Mouse (Mus musculus) heart, postnatal 4 days (tissue): Measurements from ENCODE around the gene Mab21l2. TPM values are rescaled to one million over a fixed set of nuclear protein-coding genes. Genes with fewer than 3 reads are reported as not detected.

Experiments used
- DNase-seq: peaks from one replicate; pipeline ENCODE4 v3.0.0; 2021
- total RNA-seq, 2 experiments: library from RNA; stranded (reverse); gene quantifications; 2 replicates each; pipeline ENCODE4 v1.2.3; 2021

The Mab21l2 gene
- total RNA-seq, 2 experiments from 2014 or later: 0.32 TPM; not detected in 1

- DNase-seq: no peak
These were observed 8.8 kb downstream of the Mab21l2 start for GRCm38 (mm10) chr3:86539555-86540168.

- no peak for DNase-seq
These were observed 9.5 kb downstream of the Mab21l2 start for GRCm38 (mm10) chr3:86538645-86539554.

- no peak for DNase-seq
These were observed 11.7 kb downstream of the Mab21l2 start for GRCm38 (mm10) chr3:86536751-86537150.

- no peak for DNase-seq
These were observed 16.7 kb downstream of the Mab21l2 start for GRCm38 (mm10) chr3:86531531-86532269.

GRCm38 (mm10) chr3:86522880-86523505 lies 25.4 kb downstream of the Mab21l2 start:
- DNase-seq: no peak

- no peak for DNase-seq
These were observed 29.8 kb downstream of the Mab21l2 start for GRCm38 (mm10) chr3:86518506-86519109.

- no peak for DNase-seq
These were observed 47.8 kb downstream of the Mab21l2 start for GRCm38 (mm10) chr3:86500586-86500985.
